Mouse (Mus musculus) hindbrain, postnatal 0 days (tissue): ENCODE results near the gene Ppm1b. TPM values are rescaled to one million over a fixed set of nuclear protein-coding genes. Genes with fewer than 3 reads are reported as not detected.

Experiments used
- ATAC-seq: fragments of 200-750 bp; cut with Nextera tagmentation; 2 replicates; pipeline ENCODE4 v1.8.0; 2017; ENCODE audit warnings: mild to moderate bottlenecking, moderate TSS enrichment, moderate library complexity
- DNase-seq: peaks from one replicate; pipeline ENCODE4 v3.0.0-alpha.2; 2015; ENCODE audit warnings: low spot score
- H3K27ac ChIP-seq: fragments of 300-500 bp; sonication (generic); 2 replicates; pipeline ENCODE4 v1.5.1; 2014; ENCODE audit warnings: mild to moderate bottlenecking
- H3K27me3 ChIP-seq: fragments of 300-500 bp; sonication (generic); 2 replicates; pipeline ENCODE4 v1.6.1; 2014; ENCODE audit warnings: low read length, mixed read lengths; ENCODE audit not compliant: insufficient read depth
- H3K36me3 ChIP-seq: fragments of 300-500 bp; sonication (generic); 2 replicates; pipeline ENCODE4 v1.6.1; 2014; ENCODE audit warnings: low read length, mixed read lengths; ENCODE audit not compliant: insufficient read depth
- H3K4me1 ChIP-seq: fragments of 300-500 bp; sonication (generic); 2 replicates; pipeline ENCODE4 v1.6.1; 2014; ENCODE audit warnings: antibody characterized with exemption, low read length, mixed read lengths; ENCODE audit not compliant: insufficient read depth
- H3K4me2 ChIP-seq: fragments of 300-500 bp; sonication (generic); 2 replicates; pipeline ENCODE4 v1.6.1; 2014; ENCODE audit warnings: low read depth, mild to moderate bottlenecking, low read length, moderate library complexity, mixed read lengths
- H3K4me3 ChIP-seq: fragments of 300-500 bp; sonication (generic); 2 replicates; pipeline ENCODE4 v1.5.1; 2014; ENCODE audit warnings: low read length
- H3K9ac ChIP-seq: fragments of 300-500 bp; sonication (generic); replicated peaks from 2 replicates; pipeline ENCODE4 v1.6.1; 2014; ENCODE audit warnings: mild to moderate bottlenecking, low read length, moderate library complexity, mixed read lengths
- H3K9me3 ChIP-seq: fragments of 300-500 bp; sonication (generic); 2 replicates; pipeline ENCODE4 v1.6.1; 2016; ENCODE audit warnings: low read length, mixed read lengths
- CTCF ChIP-seq: IDR thresholded peaks from 2 replicates; pipeline ENCODE4 v1.5.1; 2016; ENCODE audit warnings: antibody characterized with exemption, control low read depth, low read depth
- WGBS: fragments of 180-500 bp; shearing (Covaris S2); extraction: QIAGEN DNeasy Blood & Tissue Kit; methylation state at CpG from one replicate; pipeline ENCODE4 v1.1.7; 2014; 5-methylcytosine and 5-hydroxymethylcytosine counted together
- polyA plus RNA-seq: library from polyadenylated mRNA; unstranded; fragments of >200 nt; fragmentation: Nextera tagmentation; extraction: Ambion mirVana; gene quantifications from 2 replicates; pipeline ENCODE4 v1.2.1, GENCODE M21; 2015
- total RNA-seq: library from RNA; depleted of rRNA; stranded (reverse); fragments of >200 nt; gene quantifications from 2 replicates; pipeline ENCODE4 v1.2.3, GENCODE M21; 2014

The Ppm1b gene
- total and polyA plus RNA-seq, 2 experiments from 2014 or later, result 49.1 to 61.8 TPM

GRCm38 (mm10) chr17:85027247-85027646, 70.7 kb downstream of the Ppm1b start:
- ATAC-seq (no peak), DNase-seq (no peak)
- H3K4me2 ChIP-seq, result no peak overlapping the region
- H3K27me3 ChIP-seq, result no peaks in the 10 kb centered on the region
- 84% methylated on average over 3 of the region's 3 CpGs for WGBS
- no peaks in the 10 kb centered on the region for H3K9me3 ChIP-seq
- no peak overlapping the region for H3K9ac ChIP-seq
- no peaks in the 10 kb centered on the region for H3K4me1 ChIP-seq
- H3K4me3 ChIP-seq, result no peak overlapping the region
- no peak overlapping the region for H3K27ac ChIP-seq
- no peaks in the 10 kb centered on the region for H3K36me3 ChIP-seq
- TF ChIP-seq CTCF, result no peak

DNA sequence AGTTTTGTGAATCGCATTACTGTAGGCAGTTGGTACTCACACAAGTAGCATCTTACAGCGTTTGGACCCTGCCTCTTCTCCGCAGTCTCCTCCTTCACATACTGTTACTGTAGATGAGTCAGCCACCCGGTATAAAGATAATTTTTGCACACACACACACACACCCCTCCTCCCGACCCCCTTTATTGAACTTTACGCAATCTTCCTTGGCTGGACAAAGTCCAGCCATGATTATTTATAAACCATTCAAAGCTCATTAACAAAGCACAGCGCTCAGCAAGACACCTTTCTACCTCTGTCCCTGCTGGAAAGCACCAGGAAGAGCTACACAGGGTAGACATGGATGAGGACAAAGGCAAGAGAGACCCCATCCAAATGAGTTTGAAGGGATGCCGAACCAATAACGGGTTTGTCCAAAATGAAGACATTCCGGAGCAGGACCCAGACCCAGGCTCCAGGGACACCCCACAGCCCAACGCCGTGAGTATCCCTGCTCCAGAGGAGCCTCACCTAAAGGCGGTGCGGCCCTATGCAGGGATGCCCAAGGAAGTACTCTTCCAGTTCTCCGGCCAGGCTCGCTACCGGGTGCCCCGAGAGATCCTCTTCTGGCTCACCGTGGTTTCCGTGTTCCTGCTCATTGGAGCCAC, 71.7 kb downstream of the Ppm1b start, which contains the start of gene Slc3a1:
Gene Slc3a1 (plus strand): TSS at position 284 of the 647 bp plus-strand sequence.
- no peak for DNase-seq
- H3K9ac ChIP-seq, result no peak within 1 kb of the TSS
- TF ChIP-seq CTCF, result no peak
- 81% methylated on average over 20 of the region's 20 CpGs for WGBS
- H3K9me3 ChIP-seq, result no peaks in the 10 kb centered on the region
- no peaks in the 10 kb centered on the region for H3K27me3 ChIP-seq
- ATAC-seq, result no peak
- no peak within 1 kb of the TSS for H3K4me3 ChIP-seq
- no peaks in the 10 kb centered on the region for H3K36me3 ChIP-seq
- H3K27ac ChIP-seq, result no peak within 1 kb of the TSS
- no peaks in the 10 kb centered on the region for H3K4me1 ChIP-seq
- no peak within 1 kb of the TSS for H3K4me2 ChIP-seq

- Histone ChIP-seq H3K4me2 (no peak overlapping the region), H3K4me1 (no peaks in the 10 kb centered on the region), H3K9ac (no peak overlapping the region), H3K27me3 (no peaks in the 10 kb centered on the region), H3K9me3 (no peaks in the 10 kb centered on the region), H3K36me3 (no peaks in the 10 kb centered on the region), H3K27ac (no peak overlapping the region), H3K4me3 (no peak overlapping the region)
- WGBS, result 95% methylated on average over 10 of the region's 10 CpGs
- ATAC-seq (no peak), DNase-seq (no peak)
- no peak for TF ChIP-seq CTCF
Measured at GRCm38 (mm10) chr17:85028797-85029196, 72.3 kb downstream of the Ppm1b start.

- Histone ChIP-seq H3K27ac (no peak overlapping the region), H3K4me1 (no peaks in the 10 kb centered on the region), H3K9ac (no peak overlapping the region), H3K4me3 (no peak overlapping the region), H3K9me3 (no peaks in the 10 kb centered on the region), H3K36me3 (no peaks in the 10 kb centered on the region), H3K4me2 (no peak overlapping the region), H3K27me3 (no peaks in the 10 kb centered on the region)
- no peak for DNase-seq
- WGBS, result 79% methylated on average over 5 of the region's 5 CpGs
- no peak for ATAC-seq
- TF ChIP-seq CTCF, result no peak
Measured at GRCm38 (mm10) chr17:85030651-85031050, 74.1 kb downstream of the Ppm1b start.

DNA sequence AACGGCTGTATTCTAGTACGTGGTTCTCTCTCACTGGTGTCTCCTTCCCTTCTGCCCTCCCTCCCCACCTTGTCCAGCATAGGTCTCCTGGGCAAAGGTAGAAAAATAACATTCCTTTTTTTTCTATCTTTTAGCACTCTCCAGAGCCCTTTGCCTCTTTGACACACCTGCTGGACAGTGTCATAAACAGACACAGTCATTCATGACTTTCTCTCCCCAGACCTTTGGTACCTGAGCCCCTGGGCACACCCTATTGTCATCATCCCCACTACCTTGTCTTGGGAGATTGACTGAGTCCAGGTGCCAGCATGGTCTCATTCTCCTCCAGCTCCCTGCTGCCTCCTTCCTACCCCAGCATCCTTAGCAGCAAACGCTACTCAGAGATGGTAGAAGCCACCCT, 76.5 kb downstream of the Ppm1b start:
- Histone ChIP-seq H3K4me3 (no peak overlapping the region), H3K27ac (no peak overlapping the region), H3K4me2 (no peak overlapping the region), H3K36me3 (no peaks in the 10 kb centered on the region), H3K9me3 (no peaks in the 10 kb centered on the region), H3K4me1 (no peaks in the 10 kb centered on the region), H3K9ac (no peak overlapping the region), H3K27me3 (no peaks in the 10 kb centered on the region)
- WGBS, result 92% methylated on average over 3 of the region's 3 CpGs
- ATAC-seq (no peak), DNase-seq (no peak)
- TF ChIP-seq CTCF, result no peak

GRCm38 (mm10) chr17:85034068-85034467, 77.5 kb downstream of the Ppm1b start:
- Histone ChIP-seq H3K9me3 (no peaks in the 10 kb centered on the region), H3K4me2 (0 out of 2 replicates have a peak overlapping the region, but pooled peaks have one; percentile 27), H3K4me3 (no peak overlapping the region), H3K9ac (no peak overlapping the region), H3K4me1 (no peaks in the 10 kb centered on the region), H3K27me3 (no peaks in the 10 kb centered on the region), H3K27ac (no peak overlapping the region), H3K36me3 (no peaks in the 10 kb centered on the region)
- ATAC-seq, result peak; percentile 66; the same call in 1 of the 2 replicates
- no peak for TF ChIP-seq CTCF
- 50% methylated on average over 11 of the region's 11 CpGs for WGBS
- DNase-seq, result peak; percentile 38

DNA sequence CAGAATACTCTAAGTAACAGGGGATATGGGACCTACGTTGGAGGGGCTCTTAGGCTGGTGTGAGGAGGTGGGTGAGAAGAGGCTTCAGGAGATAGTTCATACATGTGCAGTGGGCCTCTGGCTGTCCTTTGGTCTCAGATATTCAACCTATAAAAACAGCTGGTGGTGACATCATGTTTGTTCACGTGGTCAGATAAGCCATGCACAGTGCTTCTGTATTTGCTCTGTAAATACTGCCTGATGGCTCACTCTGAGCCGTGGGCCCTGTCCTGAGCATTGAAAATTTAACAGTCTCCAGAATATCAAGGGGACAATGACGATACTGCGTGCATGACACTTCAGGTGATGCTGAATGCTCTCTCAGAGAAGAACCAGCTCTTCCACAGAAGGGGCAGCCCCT, 81.3 kb downstream of the Ppm1b start:
- ATAC-seq (no peak), DNase-seq (no peak)
- no peaks in the 10 kb centered on the region for H3K9me3 ChIP-seq
- H3K4me2 ChIP-seq, result no peak overlapping the region
- H3K27ac ChIP-seq, result no peak overlapping the region
- TF ChIP-seq CTCF, result no peak
- no peak overlapping the region for H3K4me3 ChIP-seq
- H3K9ac ChIP-seq, result no peak overlapping the region
- H3K27me3 ChIP-seq, result no peaks in the 10 kb centered on the region
- 90% methylated on average over 5 of the region's 5 CpGs for WGBS
- H3K36me3 ChIP-seq, result no peaks in the 10 kb centered on the region
- H3K4me1 ChIP-seq, result no peaks in the 10 kb centered on the region
